Mouse (Mus musculus) large intestine, adult 2 months (tissue): ENCODE data around the gene Tnnc1. TPM values are rescaled to one million over a fixed set of nuclear protein-coding genes. Genes with fewer than 3 reads are reported as not detected.

ENCODE experiments used
- DNase-seq: peaks from one replicate; pipeline ENCODE4 v3.0.0-alpha.2; 2012; ENCODE audit warnings: low read depth, low spot score
- WGBS: fragments of 180-500 bp; shearing (Covaris S2); methylation state at CpG from one replicate; pipeline ENCODE4 v1.1.7; 2018; 5-methylcytosine and 5-hydroxymethylcytosine counted together
- polyA plus RNA-seq: library from polyadenylated mRNA; depleted of rRNA; stranded (reverse); fragments of >200 nt; gene quantifications from 2 replicates; pipeline ENCODE4 v1.2.3, GENCODE M21; 2012

Gene Tnnc1
- polyA plus RNA-seq, 1 experiment = 0.42 TPM

DNA sequence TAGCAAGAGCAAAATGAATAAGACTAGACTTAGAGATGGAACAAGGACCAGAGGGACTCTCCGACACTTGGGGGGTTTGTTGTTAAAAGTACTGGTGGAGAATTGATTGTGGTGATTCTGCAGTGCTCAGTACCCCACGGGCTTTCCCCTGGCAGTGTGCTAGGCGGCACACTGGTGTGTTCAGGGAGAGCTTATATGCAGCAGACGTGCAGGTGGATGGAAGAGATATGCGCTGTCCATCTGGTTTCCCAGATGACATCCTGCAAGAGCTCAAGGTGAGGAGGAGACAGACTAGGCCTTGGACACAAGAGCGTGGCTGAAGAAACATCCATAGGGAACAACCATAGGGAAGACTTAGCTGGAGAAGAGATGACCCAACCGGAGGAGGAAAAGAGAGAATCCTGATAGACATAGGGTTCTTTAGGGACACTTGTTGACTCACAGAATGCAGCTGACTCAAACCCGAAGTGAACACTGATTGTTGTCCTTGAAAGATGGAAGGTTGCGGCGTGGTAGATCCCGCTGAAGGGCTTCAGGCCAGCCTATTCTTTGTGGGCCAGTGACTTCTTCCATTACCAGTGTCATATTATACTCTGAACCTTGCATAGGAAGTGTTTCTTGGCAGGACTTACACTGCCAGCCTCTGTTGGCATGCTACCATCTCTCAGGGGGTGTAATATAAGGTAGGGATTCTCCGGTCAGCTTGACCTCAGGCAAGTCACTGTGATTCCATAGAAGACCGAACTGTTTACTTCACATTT lies 862 bp upstream of the Tnnc1 start:
- no peak for DNase-seq
- 64% methylated on average over 13 of the region's 13 CpGs for WGBS

DNA sequence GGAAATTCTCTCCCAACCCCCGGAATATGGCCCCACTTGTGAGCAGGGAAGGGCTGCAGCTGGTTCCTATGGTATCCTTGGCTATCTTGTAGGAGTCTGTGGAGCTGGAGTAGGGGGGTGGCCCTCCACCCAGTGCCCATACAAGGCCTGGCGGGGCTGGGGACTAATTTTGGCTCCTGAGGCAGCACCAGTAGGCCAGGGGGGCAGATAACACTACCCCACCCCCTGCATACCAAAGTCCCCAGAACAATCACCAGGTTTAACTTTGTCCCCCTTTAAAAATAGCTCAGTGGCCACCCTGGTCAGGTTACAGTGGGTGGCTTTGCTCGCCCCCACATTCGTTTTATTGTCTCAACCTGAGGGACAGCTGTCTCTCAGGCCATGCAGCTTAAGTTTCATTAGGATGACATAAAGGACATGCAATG lies 1.0 kb downstream of the Tnnc1 start:
- no peak for DNase-seq
- 89% methylated on average over 4 of the region's 4 CpGs for WGBS

DNA sequence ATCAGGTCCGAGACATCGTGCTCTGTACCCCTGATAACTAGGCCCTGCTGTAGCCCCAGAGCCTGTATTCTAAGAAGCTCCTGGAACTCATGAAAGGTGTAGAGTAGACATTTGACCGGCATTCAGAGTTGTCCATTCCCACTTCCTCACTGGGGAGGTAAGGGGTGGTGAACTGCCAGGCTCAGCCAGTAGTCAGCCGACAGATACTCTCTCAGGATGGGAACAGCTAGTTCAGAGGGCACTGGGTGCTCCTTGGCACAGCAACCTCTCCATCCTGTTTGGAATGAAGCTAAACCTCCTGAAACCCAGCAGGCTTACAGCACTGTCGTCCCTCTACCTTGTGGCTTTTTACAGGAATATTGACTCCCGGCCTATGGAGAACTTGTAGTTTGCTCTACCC lies 3.7 kb downstream of the Tnnc1 start:
- no peak for DNase-seq
- 92% methylated on average over 6 of the region's 6 CpGs for WGBS

DNA sequence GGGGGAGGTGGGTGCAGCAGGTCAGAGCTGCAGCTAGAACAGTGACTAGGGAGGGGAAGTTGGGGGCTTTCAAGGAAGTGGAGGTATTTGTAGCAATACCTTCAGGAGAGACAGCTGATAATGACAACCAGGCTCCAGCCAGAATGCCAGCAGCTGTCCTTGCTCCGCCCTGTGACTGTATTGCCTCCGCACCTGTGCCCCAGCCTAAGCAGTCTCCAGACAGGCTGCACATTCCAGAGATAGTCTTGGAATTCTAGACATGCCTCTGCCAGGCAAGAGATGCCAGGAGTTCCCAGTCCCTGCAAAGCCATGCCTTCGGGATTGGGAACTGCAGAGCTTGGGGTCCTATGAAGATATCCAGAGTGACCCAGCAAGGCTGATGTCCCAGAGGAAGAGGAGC lies 4.4 kb downstream of the Tnnc1 start:
- WGBS = 57% methylated on average over 3 of the region's 3 CpGs
- DNase-seq = no peak

DNA sequence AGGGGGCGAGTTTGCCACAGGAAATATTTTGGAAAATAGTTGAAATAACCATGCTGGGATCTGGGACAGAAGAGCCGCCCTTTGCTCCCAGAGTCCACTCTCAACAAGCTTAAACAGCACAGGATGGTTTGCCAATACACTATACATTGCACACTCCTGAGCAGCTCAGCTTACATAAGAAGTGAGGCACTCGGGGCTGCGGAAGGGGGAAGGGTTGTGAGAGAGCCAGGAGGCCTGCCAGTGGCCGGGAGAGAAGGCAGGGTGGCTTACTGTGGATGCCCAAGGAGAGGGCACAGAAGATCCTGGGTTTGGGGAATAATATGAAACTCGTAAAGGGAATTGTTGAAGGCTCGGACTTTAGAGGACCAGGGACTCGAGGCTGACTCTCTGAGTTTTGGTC lies 5.8 kb downstream of the Tnnc1 start:
- WGBS = 70% methylated on average over 8 of the region's 8 CpGs

DNA sequence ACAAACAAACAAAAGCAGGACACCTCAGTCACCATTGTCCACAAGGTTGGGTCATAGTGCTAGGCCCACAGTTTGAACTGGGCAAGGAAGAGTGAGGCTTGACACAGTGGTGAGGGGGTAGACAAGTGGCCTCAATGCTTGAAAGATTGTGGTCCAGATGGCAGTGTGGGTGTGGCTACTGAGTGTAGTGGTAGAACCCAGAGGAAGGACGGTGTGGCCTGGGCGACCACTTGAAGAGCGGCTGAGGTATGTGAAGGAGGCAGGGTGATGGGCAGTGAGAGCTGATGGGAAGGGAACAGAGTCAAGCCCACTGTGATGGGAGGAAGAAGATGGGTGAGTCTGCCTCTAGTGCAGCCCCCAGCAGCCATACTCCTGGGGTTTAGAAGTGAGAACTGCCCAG lies 6.6 kb downstream of the Tnnc1 start:
- WGBS = 82% methylated on average over 3 of the region's 3 CpGs

More for the DNA sequence above, 5.8 kb downstream of the Tnnc1 start:
- DNase-seq = no peak

DNA sequence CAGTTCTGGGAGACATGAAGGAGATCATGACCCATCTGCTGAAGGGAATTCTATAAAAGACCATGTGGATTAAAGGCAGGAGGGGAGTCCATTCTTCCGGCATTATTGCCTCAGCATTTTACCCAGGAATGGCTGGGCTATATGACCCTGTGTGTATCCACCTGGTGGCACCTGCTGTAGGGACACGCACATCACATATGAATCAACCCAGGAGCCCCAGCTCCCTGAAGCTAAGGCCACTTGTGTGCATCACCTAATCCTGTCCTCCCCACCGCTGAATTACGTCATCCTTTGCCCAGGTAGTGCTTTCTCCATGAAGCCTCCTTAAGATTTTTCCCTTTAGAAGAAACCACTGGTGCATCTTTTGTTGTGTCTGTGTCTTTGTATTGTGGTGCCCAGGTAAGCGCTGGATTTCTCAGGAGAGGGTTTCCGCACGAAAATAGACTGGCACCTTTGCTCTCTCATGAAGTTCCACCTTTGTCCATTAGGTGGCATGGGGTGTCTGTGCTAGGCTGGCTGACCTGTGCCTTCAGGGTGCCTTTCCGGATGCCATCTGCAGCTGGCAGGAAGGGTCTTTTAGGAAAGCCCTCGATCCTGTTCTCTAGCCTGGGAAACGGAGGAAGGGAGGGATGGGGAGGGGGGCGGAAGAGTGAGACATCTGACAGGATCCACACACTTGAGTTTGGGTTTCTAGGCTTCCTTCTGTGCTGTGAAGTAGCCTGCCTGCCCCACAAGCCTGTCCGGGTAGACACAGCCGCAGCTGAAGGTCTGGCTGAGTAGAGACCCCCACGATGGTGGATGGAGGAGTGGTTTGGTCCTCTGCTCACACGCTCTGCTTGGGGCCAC lies 7.3 kb downstream of the Tnnc1 start:
- WGBS = 33% methylated on average over 15 of the region's 15 CpGs
- DNase-seq = no peak

More for the DNA sequence above, 6.6 kb downstream of the Tnnc1 start:
- DNase-seq = no peak

DNA sequence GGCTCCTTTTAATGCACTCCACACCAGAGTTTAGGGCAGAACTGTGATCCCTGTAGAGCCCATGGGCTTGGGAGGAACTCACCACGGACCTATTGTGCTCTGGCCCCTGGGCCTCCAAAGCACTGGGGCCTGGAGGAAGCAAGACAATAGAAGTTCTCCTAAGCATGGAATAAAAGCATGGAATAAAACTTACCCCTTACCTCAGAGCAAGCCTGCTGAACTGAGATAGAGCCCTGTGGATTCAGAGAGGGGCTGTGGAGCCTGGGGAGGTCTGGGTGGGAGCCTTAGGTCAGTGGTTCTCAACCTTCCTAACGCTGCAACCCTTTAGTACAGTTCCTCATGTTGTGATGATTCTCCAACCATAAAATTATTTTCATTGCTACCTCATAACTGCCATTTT lies 8.7 kb downstream of the Tnnc1 start, which contains the start of gene Nisch:
TSS of gene Nisch (minus strand) at position 101 of the 400 bp plus-strand sequence.
- WGBS = 80% methylated on average over 2 of the region's 2 CpGs
- DNase-seq = no peak

DNA sequence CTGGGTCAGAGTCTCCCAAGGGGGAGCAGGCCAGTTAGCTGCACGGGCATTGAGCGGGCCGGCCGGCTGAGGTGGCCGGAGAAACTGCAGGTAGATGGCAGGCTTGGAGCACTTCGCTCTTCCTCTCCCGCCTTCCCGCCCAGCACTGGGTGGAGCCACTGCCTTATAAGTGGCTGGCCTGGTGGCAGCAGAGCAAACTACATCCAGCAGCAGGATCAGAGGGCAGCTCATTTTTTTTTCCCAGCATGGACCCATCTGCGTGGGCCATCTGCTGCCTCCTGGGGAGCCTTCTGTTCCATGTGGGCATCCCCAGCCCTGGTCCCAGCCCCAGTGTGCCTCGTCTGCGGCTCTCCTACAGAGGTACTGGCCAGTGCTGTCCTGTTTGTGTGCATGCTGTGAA lies 9.6 kb downstream of the Tnnc1 start, which contains the start of gene Sema3g:
TSS of gene Sema3g (plus strand) at position 195 of the 400 bp plus-strand sequence.
- no peak for DNase-seq
- 10% methylated on average over 11 of the region's 11 CpGs for WGBS

DNA sequence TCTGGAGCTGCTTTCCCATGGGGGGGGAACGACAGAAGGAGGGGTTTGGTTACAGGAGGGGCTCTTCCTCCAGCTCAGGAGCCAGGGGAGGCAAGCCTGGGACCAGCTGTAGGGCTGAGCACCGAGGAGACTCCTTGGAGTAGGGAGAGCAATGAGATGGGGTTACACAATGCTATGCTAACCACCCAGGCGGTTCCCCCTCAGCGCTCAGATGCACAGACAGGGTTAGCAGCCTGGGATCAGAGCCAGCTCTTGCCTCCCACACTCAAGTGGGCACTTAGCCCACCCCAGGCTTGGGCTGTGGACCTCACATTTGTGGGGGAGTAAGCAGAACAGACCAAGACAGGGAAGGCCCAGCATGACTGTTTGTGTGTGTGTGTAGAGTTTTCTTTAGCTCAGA lies 18.9 kb downstream of the Tnnc1 start:
- 54% methylated on average over 4 of the region's 4 CpGs for WGBS
- no peak for DNase-seq

DNA sequence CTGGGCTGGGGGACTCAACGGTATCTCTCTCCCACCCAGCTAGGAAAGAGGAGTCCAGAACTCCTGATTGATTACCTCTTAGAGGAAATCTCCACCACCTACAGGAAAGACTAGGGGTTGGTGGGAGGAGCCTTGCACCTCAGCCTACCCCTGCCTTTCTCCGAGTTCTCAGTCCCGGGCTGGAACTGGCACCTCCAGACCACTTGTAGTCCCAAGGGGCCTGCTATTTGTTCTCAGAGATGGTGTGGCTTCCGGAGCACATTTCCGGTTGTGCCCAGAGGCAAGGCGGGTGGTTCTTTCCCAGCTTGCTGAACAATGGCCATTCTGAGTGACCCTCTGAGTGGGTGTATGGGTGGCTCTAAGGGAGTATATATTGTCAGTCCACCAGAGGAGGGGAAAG lies 20.1 kb downstream of the Tnnc1 start:
- WGBS = 68% methylated on average over 6 of the region's 6 CpGs
- DNase-seq = no peak

DNA sequence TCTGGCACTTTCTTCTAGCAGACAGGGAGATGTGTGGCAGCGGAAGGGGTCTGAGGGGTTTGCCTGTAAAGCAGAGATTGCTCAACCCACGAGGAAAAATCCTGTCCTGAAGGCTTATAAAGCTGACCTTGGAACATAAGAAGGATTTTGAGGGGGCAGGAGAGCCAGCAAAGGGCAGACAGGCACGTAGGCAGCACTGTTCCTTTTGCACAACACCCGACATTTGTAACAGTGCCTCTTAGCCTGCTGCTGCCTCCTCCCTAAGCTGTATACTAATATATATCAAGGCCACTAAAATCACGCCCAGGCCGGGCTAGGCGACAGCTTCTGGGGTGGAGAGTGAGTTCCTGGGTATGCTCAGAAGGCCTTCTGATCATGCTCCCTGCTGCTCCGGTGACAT lies 22.3 kb downstream of the Tnnc1 start:
- DNase-seq = no peak
- 43% methylated on average over 8 of the region's 8 CpGs for WGBS

DNA sequence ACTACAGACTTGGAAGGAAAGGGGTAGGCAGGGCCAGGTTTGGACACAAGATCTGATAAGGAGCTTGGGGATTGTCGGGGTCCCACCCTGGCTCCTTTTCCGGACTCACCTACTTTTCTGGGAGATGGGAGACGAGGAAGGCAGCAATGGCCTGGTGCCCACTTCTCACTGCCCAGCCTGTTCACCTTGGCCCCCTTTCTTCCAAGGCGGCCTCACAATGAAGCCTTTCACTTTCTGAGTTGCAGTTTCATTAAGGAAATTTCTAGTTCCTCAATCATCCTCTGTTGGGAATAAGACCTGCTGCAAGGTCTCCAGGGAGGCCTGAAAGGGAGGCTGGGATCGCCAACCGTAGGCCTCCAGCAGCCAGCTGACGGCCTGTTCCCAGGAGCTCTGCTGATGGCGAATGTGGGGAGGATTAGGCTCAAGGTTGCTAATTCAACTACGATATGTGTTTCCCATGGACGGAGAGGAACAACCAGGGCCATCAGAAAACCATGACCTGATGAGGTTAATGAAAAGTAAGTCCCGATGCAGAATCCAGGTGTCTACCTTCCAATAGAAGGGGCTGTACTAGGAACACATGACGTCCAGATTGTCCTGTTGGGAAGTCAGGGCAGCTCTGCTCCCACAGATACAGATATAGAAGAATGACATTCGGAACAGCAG lies 24.4 kb downstream of the Tnnc1 start:
- WGBS = 74% methylated on average over 13 of the region's 13 CpGs
- no peak for DNase-seq

DNA sequence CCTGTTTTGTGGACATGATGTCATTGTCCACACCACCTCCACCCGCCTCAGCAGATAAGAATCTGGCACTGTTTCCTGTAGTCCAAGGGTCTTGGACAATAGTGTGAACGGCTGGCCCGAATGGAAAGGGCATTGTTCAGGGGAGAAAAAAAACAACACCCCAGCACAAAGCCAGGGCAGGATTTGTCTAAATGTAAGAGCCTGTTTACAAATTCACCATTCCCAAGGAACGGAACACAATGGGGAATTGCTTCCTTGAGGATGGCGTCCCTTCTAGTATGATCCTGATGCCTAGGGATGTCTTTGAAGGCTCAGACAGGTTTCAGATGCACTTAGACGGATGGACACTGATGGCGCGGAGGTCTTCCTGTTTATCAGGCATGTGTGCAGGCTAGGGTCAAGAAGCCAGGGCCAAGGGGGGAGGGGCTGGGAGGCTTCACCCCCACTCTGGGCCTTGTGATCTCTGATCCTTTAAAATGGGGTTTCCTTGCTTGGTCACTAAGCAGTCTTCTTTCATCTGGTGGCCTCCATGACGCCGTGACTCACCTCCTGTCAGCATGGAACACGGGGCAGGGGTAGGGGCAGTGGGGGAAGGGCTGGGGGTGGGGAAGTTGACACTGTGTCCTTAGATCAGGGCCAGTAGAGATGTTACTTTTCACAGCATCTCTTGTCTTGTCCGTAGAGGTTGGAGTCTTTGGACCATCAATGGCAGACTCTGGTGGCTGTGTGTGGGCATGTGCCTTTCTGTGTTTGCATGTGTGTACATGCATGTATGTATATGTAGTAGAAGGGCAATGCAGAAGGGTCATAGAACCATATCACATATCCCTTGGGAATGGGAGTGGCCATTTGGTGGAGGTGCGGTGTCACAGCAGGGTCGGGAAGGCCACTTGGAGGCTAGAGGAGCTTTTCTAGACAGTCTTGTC lies 25.2 kb downstream of the Tnnc1 start:
- 75% methylated on average over 14 of the region's 14 CpGs for WGBS

DNA sequence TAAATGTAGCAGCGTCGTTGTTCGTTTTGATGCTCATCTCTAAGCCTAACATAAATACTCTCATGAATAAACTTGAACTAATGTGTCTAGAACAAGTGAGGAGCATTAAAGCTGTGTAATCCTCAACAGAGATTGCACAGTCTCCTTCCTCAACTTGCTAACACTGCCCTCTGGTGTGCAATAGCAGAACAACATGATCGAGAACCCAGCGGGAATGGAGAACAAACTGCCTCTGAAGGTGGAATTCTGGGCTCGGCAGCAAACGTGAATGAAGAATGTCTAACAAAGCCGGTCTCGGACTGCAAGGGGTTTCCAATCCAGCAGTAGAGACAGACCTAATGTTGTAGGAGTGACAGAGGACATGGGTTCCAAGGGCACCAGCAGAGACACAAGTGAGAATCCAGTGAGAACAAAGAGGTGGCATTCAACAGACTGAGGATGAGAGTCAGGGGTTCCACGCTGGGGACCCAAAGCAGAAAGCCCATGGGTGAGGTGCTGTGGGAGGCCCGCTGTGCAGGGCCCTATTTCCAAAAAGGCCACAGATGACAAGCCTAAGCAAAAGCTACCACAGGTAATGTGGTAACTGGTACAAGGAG lies 26.0 kb downstream of the Tnnc1 start:
- WGBS = 13% methylated on average over 11 of the region's 11 CpGs
- peak; percentile 73 for DNase-seq

More for the DNA sequence above, 25.2 kb downstream of the Tnnc1 start:
- DNase-seq = no peak

DNA sequence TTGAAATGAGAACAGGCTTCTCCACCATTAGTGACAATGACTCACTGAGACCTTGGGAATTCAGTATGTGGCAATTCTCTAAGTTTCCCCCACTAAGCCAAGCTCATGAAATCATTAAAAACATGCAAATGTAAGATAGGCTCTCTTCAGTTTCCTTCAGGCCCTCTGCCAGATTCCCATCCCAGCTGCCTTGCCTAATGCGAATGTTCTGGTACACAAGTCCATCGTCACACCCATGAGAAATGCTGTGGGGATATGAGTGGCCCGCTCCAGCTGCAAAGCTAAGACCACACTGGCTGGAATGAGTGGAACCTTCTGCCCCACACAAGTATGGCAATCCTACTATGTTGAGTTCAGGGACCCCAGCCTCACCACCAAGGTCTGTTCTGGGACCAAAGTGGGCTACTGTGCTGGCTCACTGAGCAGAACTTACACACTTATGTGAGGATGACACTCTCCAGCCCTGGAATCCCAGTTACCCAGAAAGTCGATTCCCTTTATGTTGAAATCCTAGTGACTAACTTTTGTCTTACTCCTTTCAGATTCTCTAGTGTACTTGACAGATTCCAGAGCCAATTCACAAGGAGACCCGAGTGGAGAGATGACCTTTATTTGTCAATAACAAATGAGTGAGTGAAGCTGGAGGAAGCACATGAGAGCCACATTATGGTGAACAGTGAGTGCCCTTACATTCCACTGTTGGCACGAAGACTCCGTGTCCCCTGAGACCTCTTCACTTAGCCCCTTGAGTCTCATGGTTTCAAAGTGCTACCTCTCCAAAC lies 29.2 kb downstream of the Tnnc1 start:
- DNase-seq = no peak
- WGBS = 70% methylated on average over 7 of the region's 7 CpGs

DNA sequence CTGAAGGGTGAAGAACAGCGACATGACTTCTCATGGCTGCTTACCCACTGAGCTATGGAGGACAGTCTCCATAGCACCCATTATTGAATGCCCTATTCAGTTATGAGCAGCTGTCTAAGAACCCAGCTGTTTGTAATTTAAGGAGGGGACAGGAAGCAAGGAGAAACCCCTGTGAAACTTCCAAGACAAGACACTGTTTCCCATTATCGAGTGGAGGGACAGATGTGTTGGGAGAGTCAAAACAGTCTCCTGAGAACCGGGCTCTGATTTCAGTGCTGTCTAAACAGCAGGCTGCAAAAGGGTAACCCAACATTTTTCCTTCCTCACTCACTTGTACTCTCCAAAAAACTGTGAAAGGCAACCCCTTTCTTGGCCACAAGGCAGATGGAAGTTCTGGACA lies 32.4 kb downstream of the Tnnc1 start:
- DNase-seq = no peak
- WGBS = 72% methylated on average over 3 of the region's 3 CpGs

DNA sequence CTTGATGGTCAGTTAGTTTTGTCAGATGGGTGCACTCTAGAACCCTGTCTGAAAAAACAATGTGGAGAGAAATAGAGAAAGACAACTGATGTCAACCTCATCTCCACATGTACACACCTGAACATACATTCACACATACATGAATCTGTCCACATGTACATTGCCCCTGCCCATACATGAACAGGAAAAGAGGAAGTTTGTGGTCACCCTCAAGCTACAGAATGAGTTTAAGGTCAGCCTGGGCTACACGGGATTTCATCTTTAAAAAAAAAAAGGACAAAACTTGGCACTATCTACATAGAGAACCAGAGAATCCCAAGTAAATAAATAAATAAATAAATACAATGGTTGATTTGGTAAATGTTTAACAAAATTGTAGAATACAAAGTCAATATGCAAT lies 36.7 kb downstream of the Tnnc1 start:
- WGBS = 68% methylated on average over 1 of the region's 1 CpGs
- no peak for DNase-seq
